Mouse (Mus musculus) lung, embryonic 14.5 days (tissue): ENCODE data around the gene Hist1h2ba. TPM values are rescaled to one million over a fixed set of nuclear protein-coding genes. Genes with fewer than 3 reads are reported as not detected.
A peak's percentile ranks its signal among the peaks of the same experiment; 100 is the strongest.

Source experiments
- ATAC-seq: fragments of 200-750 bp; cut with Nextera tagmentation; 2 replicates; pipeline ENCODE4 v1.8.0; 2017; ENCODE audit warnings: mild to moderate bottlenecking, moderate TSS enrichment, moderate library complexity; ENCODE audit not compliant: insufficient read depth
- DNase-seq: peaks from one replicate; pipeline ENCODE4 v3.0.0-alpha.2; 2015
- H3K27ac ChIP-seq: fragments of 300-500 bp; sonication (generic); 2 replicates; pipeline ENCODE4 v1.5.1; 2014; ENCODE audit warnings: low read depth, mild to moderate bottlenecking, moderate library complexity
- H3K27me3 ChIP-seq: fragments of 300-500 bp; sonication (generic); 2 replicates; pipeline ENCODE4 v1.6.1; 2014; ENCODE audit warnings: low read length, control low read depth; ENCODE audit not compliant: insufficient read depth
- H3K36me3 ChIP-seq: fragments of 300-500 bp; sonication (generic); 2 replicates; pipeline ENCODE4 v1.6.1; 2014; ENCODE audit warnings: control low read depth; ENCODE audit not compliant: insufficient read depth
- H3K4me1 ChIP-seq: fragments of 300-500 bp; sonication (generic); 2 replicates; pipeline ENCODE4 v1.6.1; 2014; ENCODE audit warnings: antibody characterized with exemption, control low read depth; ENCODE audit not compliant: insufficient read depth
- H3K4me2 ChIP-seq: fragments of 300-500 bp; sonication (generic); 2 replicates; pipeline ENCODE4 v1.6.1; 2014; ENCODE audit warnings: mild to moderate bottlenecking
- H3K4me3 ChIP-seq: fragments of 300-500 bp; sonication (generic); 2 replicates; pipeline ENCODE4 v1.5.1; 2014; ENCODE audit warnings: low read depth, low read length
- H3K9ac ChIP-seq: fragments of 300-500 bp; sonication (generic); 2 replicates; pipeline ENCODE4 v1.6.1; 2014
- H3K9me3 ChIP-seq: fragments of 300-500 bp; sonication (generic); 2 replicates; pipeline ENCODE4 v1.6.1; 2016; ENCODE audit warnings: low read depth, low read length, control low read depth
- CTCF ChIP-seq: IDR thresholded peaks from 2 replicates; pipeline ENCODE4 v1.5.1; 2016; ENCODE audit warnings: antibody characterized with exemption, low read depth
- WGBS: fragments of 180-500 bp; shearing (Covaris S2); extraction: QIAGEN DNeasy Blood & Tissue Kit; methylation state at CpG from one replicate; pipeline ENCODE4 v1.1.7; 2014; 5-methylcytosine and 5-hydroxymethylcytosine counted together
- polyA plus RNA-seq: library from polyadenylated mRNA; unstranded; fragments of >200 nt; fragmentation: Nextera tagmentation; extraction: Ambion mirVana; gene quantifications from 2 replicates; pipeline ENCODE4 v1.2.1, GENCODE M21; 2014

The Hist1h2ba gene
- polyA plus RNA-seq, result not detected in 2 replicates

DNA sequence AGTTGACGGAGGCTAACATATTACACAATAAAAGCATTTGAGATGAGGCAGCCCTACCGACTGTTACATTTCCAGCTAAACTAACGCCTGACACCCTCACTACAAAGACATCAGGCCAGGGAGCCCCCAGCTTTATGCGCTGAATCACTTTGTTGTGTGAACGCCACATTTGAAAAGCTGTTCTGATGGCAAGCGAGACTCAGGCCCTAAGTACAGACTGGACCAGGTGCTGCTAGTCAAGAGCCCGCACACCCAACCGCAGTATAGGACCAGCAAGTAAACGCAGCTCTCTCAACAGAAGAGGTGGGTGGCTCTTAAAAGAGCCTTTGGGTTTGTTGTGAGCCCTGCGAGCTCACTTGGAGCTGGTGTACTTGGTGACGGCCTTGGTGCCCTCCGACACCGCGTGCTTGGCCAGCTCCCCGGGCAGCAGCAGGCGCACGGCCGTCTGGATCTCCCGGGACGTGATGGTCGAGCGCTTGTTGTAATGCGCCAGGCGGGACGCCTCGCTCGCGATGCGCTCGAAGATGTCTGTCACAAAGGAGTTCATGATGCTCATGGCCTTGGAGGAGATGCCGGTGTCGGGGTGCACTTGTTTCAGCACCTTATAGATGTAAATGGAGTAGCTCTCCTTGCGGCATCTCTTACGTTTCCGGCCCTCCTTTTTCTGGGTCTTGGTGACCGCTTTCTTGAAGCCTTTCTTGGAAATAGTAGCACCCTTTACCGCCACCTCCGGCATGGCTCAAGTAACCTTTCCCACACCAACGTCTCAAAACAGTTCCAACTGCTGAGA, at the start of gene Hist1h2ba:
TSS of gene Hist1h2ba (minus strand) at position 736 of the 790 bp plus-strand sequence.
- 93% methylated on average over 37 of the region's 39 CpGs for WGBS
- no peak for ATAC-seq
- H3K4me2 ChIP-seq, result no peak within 1 kb of the TSS

DNA sequence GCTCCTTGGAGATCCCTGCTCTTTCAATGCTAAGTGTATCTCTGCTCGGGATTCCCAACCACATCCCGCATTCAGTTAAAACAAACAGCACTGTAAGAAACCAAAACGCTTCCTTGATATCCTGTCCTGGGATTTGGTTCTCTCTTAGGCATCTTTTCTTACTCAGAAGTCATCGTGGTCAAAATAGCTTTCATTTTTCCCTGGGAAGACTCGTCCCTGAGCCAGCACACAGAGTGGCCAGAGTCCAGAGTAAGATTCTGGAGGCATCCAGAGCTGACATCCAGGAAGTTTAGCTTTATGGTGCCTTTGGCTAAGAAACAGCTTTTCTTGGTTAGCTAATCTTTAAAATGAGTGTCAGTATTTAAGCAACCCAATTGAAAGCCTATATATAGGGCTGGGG, 38.3 kb upstream of the Hist1h2ba start:
- ATAC-seq, result no peak
- H3K9me3 ChIP-seq, result no peaks in the 10 kb centered on the region
- no peaks in the 10 kb centered on the region; the same call in 1 of the 2 replicates for H3K4me1 ChIP-seq
- no peaks in the 10 kb centered on the region for H3K36me3 ChIP-seq
- no peak overlapping the region for H3K9ac ChIP-seq
- H3K4me3 ChIP-seq, result no peak overlapping the region
- 0 out of 2 replicates have a peak overlapping the region, but pooled peaks have one; percentile 6 for H3K27ac ChIP-seq
- DNase-seq, result peak; percentile 36
- H3K27me3 ChIP-seq, result no peaks in the 10 kb centered on the region
- 44% methylated on average over 5 of the region's 5 CpGs for WGBS
- no peak overlapping the region for H3K4me2 ChIP-seq
- no peak for TF ChIP-seq CTCF

More for the DNA sequence above, at the start of gene Hist1h2ba:
- no peaks in the 10 kb centered on the region for H3K4me1 ChIP-seq
- no peaks in the 10 kb centered on the region for H3K9me3 ChIP-seq
- no peak within 1 kb of the TSS for H3K4me3 ChIP-seq
- no peak for TF ChIP-seq CTCF
- no peaks in the 10 kb centered on the region for H3K36me3 ChIP-seq
- no peaks in the 10 kb centered on the region for H3K27me3 ChIP-seq
- no peak for DNase-seq
- H3K9ac ChIP-seq, result no peak within 1 kb of the TSS
- H3K27ac ChIP-seq, result no peak within 1 kb of the TSS

DNA sequence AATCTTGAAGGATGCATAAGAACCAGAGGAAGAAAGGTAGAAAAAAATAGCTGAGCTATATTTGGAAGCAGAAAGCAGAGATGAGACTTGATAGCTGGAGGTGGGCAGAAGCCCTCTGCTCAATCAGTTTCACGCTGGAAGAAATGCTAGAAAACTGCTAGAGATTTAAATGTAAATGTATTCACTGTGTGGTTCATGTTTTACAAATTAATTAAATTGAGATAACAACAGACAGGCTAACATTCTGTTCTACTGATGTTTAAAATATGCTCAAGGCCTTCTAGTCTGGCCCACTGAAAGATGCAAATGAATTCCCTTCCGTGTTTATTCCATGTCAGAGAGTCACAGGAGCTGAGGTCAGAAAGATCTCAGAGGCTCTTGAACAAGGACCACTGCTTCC, 37.9 kb upstream of the Hist1h2ba start:
- no peak for ATAC-seq
- H3K27me3 ChIP-seq, result no peaks in the 10 kb centered on the region
- no peak overlapping the region for H3K4me2 ChIP-seq
- TF ChIP-seq CTCF, result no peak
- no peak overlapping the region for H3K9ac ChIP-seq
- no peak for DNase-seq
- 52% methylated on average over 2 of the region's 2 CpGs for WGBS
- no peaks in the 10 kb centered on the region; the same call in 1 of the 2 replicates for H3K4me1 ChIP-seq
- no peaks in the 10 kb centered on the region for H3K9me3 ChIP-seq
- H3K36me3 ChIP-seq, result no peaks in the 10 kb centered on the region
- H3K4me3 ChIP-seq, result no peak overlapping the region
- 0 out of 2 replicates have a peak overlapping the region, but pooled peaks have one; percentile 6 for H3K27ac ChIP-seq

DNA sequence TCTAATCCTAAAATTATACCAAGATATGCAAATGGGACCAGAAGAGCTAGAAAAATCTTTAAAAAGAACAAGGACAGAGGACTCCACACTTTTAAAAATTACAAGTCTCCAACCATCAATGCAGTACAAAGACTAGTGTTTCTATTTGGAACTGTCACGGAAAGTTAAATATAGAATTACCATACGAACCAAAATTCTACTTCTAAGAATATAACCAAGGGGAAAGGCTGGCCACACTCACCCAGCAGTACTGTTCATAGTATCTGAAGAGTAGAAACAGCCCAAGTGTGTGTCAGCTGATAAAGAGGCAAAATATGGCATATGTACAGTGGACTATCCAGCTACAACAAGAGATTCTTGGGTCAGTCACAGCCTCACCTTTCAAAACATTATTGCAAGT, 31.0 kb upstream of the Hist1h2ba start:
- 75% methylated on average over 2 of the region's 2 CpGs for WGBS
- no peaks in the 10 kb centered on the region for H3K4me1 ChIP-seq
- no peaks in the 10 kb centered on the region for H3K9me3 ChIP-seq

GRCm38 (mm10) chr13:23959776-23960175, 25.8 kb upstream of the Hist1h2ba start:
- Histone ChIP-seq H3K27me3 (no peaks in the 10 kb centered on the region), H3K4me2 (no peak overlapping the region), H3K4me3 (no peak overlapping the region), H3K4me1 (no peaks in the 10 kb centered on the region), H3K9ac (no peak overlapping the region), H3K9me3 (no peaks in the 10 kb centered on the region), H3K36me3 (no peaks in the 10 kb centered on the region), H3K27ac (no peak overlapping the region)
- 6% methylated on average over 2 of the region's 2 CpGs for WGBS
- DNase-seq (no peak), ATAC-seq (no peak)
- TF ChIP-seq CTCF, result no peak

More for the DNA sequence above, 31.0 kb upstream of the Hist1h2ba start:
- Histone ChIP-seq H3K4me2 (no peak overlapping the region), H3K9ac (no peak overlapping the region), H3K27me3 (no peaks in the 10 kb centered on the region), H3K4me3 (no peak overlapping the region), H3K36me3 (no peaks in the 10 kb centered on the region), H3K27ac (no peak overlapping the region)
- DNase-seq (no peak), ATAC-seq (no peak)
- no peak for TF ChIP-seq CTCF

GRCm38 (mm10) chr13:23950928-23951327, 17.0 kb upstream of the Hist1h2ba start:
- no peak for ATAC-seq
- no peak for DNase-seq
- Histone ChIP-seq H3K27me3 (no peaks in the 10 kb centered on the region), H3K4me3 (no peak overlapping the region), H3K9me3 (no peaks in the 10 kb centered on the region), H3K27ac (no peak overlapping the region), H3K4me2 (no peak overlapping the region), H3K4me1 (no peaks in the 10 kb centered on the region), H3K9ac (no peak overlapping the region), H3K36me3 (no peaks in the 10 kb centered on the region)
- TF ChIP-seq CTCF, result peak; percentile 53
- WGBS, result 63% methylated on average over 3 of the region's 3 CpGs

- Histone ChIP-seq H3K36me3 (no peaks in the 10 kb centered on the region), H3K27ac (no peak overlapping the region), H3K4me1 (no peaks in the 10 kb centered on the region), H3K27me3 (no peaks in the 10 kb centered on the region), H3K9ac (no peak overlapping the region), H3K4me2 (no peak overlapping the region), H3K9me3 (no peaks in the 10 kb centered on the region), H3K4me3 (no peak overlapping the region)
- no peak for DNase-seq
- no peak for ATAC-seq
- TF ChIP-seq CTCF, result no peak
- 64% methylated on average over 14 of the region's 14 CpGs for WGBS
Observed at GRCm38 (mm10) chr13:23949484-23950246, 15.7 kb upstream of the Hist1h2ba start.
